Mouse (Mus musculus) forebrain, postnatal 0 days (tissue): ENCODE measurements around the gene Hrh1. TPM values are rescaled to one million over a fixed set of nuclear protein-coding genes. Genes with fewer than 3 reads are reported as not detected.
A peak's percentile ranks its signal among the peaks of the same experiment; 100 is the strongest.

Experiments
- ATAC-seq: fragments of 200-750 bp; cut with Nextera tagmentation; 2 replicates; pipeline ENCODE4 v1.8.0; 2017; ENCODE audit warnings: mild to moderate bottlenecking, moderate library complexity
- DNase-seq: peaks from one replicate; pipeline ENCODE4 v3.0.0-alpha.2; 2015
- H3K27ac ChIP-seq: fragments of 300-500 bp; sonication (generic); 2 replicates; pipeline ENCODE4 v1.5.1; 2014; ENCODE audit warnings: low read depth, mild to moderate bottlenecking, antibody characterized with exemption, low read length, moderate library complexity, mixed read lengths
- H3K27me3 ChIP-seq: fragments of 300-500 bp; sonication (generic); 2 replicates; pipeline ENCODE4 v1.6.1; 2014; ENCODE audit warnings: mild to moderate bottlenecking, low read length, mixed read lengths; ENCODE audit not compliant: insufficient read depth
- H3K36me3 ChIP-seq: fragments of 300-500 bp; sonication (generic); 2 replicates; pipeline ENCODE4 v1.6.1; 2014; ENCODE audit warnings: mild to moderate bottlenecking, moderate library complexity; ENCODE audit not compliant: insufficient read depth
- H3K4me1 ChIP-seq: fragments of 300-500 bp; sonication (generic); 2 replicates; pipeline ENCODE4 v1.6.1; 2014; ENCODE audit warnings: antibody characterized with exemption; ENCODE audit not compliant: insufficient read depth
- H3K4me2 ChIP-seq: fragments of 300-500 bp; sonication (generic); 2 replicates; pipeline ENCODE4 v1.6.1; 2014; ENCODE audit warnings: low read depth, mild to moderate bottlenecking, moderate library complexity
- H3K4me3 ChIP-seq: fragments of 300-500 bp; sonication (generic); 2 replicates; pipeline ENCODE4 v1.5.1; 2014; ENCODE audit warnings: low read depth, low read length, mixed read lengths
- H3K9ac ChIP-seq: fragments of 300-500 bp; sonication (generic); 2 replicates; pipeline ENCODE4 v1.6.1; 2014; ENCODE audit warnings: mild to moderate bottlenecking
- H3K9me3 ChIP-seq: fragments of 300-500 bp; sonication (generic); 2 replicates; pipeline ENCODE4 v1.6.1; 2016; ENCODE audit warnings: low read length
- CTCF ChIP-seq: sonication (generic); IDR thresholded peaks from 2 replicates; pipeline ENCODE4 v1.5.1; 2016; ENCODE audit warnings: antibody characterized with exemption, control low read depth, low read depth
- WGBS: fragments of 180-500 bp; shearing (Covaris S2); extraction: QIAGEN DNeasy Blood & Tissue Kit; methylation state at CpG from one replicate; pipeline ENCODE4 v1.1.7; 2014; 5-methylcytosine and 5-hydroxymethylcytosine counted together
- polyA plus RNA-seq: library from polyadenylated mRNA; unstranded; fragments of >200 nt; fragmentation: Nextera tagmentation; extraction: Ambion mirVana; gene quantifications from 2 replicates; pipeline ENCODE4 v1.2.1, GENCODE M21; 2015
- total RNA-seq: library from RNA; depleted of rRNA; stranded (reverse); fragments of >200 nt; gene quantifications from 2 replicates; pipeline ENCODE4 v1.2.3, GENCODE M21; 2014; rRNA removed

The Hrh1 gene
- total RNA-seq (3.0 and 3.6 TPM in 2 replicates), polyA plus RNA-seq (1.0 and 2.6 TPM in 2 replicates)

DNA sequence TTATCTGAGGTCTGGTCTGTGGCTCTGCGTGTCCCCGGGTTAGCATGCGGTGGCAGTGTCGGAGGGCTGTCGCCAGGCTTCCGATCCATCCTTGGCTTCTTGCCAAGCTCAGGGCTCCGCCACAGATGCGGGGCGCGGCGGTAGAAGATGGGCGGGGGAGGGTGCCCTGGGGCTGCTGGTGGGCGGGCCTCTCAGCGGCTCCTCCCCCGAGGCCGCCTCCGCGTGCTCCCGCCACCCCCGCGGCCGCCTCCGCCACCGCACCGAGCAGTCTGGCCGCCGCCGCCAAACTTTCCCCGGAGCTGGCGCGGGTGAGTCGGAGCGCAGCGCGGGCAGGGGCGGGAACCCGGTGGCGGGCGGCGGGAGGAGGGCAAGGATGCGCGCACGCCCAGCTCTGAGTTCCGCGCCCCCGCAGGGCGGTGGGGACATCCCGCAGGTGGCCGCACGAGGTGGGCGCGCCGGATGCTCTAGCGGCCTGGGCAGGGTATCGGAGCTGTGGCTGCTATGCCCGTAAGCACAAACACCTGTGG is at the start of gene Hrh1:
Gene Hrh1, plus strand, starts transcription at position 246 of the 527 bp plus-strand sequence.
- Histone ChIP-seq H3K4me3 (peak within 1 kb of the TSS; percentile 55), H3K36me3 (no peaks in the 10 kb centered on the region), H3K27me3 (peaks cover 8% of the 10 kb centered on the region), H3K27ac (no peak within 1 kb of the TSS), H3K4me1 (no peaks in the 10 kb centered on the region), H3K9ac (peak within 1 kb of the TSS; percentile 43), H3K4me2 (peak within 1 kb of the TSS; percentile 99), H3K9me3 (no peaks in the 10 kb centered on the region)
- WGBS: 1% methylated on average over 54 of the region's 56 CpGs
- TF ChIP-seq CTCF: peak; percentile 38; the same call in 1 of the 2 replicates
- DNase-seq (peak; percentile 73), ATAC-seq (peak; percentile 46)

- Histone ChIP-seq H3K4me2 (no peak overlapping the region), H3K4me3 (no peak overlapping the region), H3K27ac (no peak overlapping the region), H3K27me3 (no peaks in the 10 kb centered on the region), H3K4me1 (no peaks in the 10 kb centered on the region), H3K9ac (no peak overlapping the region), H3K9me3 (no peaks in the 10 kb centered on the region), H3K36me3 (no peaks in the 10 kb centered on the region)
- no peak for TF ChIP-seq CTCF
- WGBS: 71% methylated on average over 4 of the region's 4 CpGs
- ATAC-seq: no peak
- DNase-seq: no peak
Measured at GRCm38 (mm10) chr6:114354635-114355034, 43.1 kb upstream of the Hrh1 start.

- Histone ChIP-seq H3K9me3 (no peaks in the 10 kb centered on the region), H3K27me3 (no peaks in the 10 kb centered on the region), H3K9ac (no peak overlapping the region), H3K4me2 (no peak overlapping the region), H3K27ac (no peak overlapping the region), H3K36me3 (no peaks in the 10 kb centered on the region), H3K4me1 (no peaks in the 10 kb centered on the region), H3K4me3 (no peak overlapping the region)
- TF ChIP-seq CTCF: no peak
- ATAC-seq (no peak), DNase-seq (no peak)
- 44% methylated on average over 3 of the region's 3 CpGs for WGBS
Measured at GRCm38 (mm10) chr6:114358171-114358570, 39.6 kb upstream of the Hrh1 start.

- Histone ChIP-seq H3K36me3 (no peaks in the 10 kb centered on the region), H3K9ac (no peak overlapping the region), H3K9me3 (no peaks in the 10 kb centered on the region), H3K4me2 (no peak overlapping the region), H3K4me1 (no peaks in the 10 kb centered on the region), H3K4me3 (no peak overlapping the region), H3K27me3 (no peaks in the 10 kb centered on the region), H3K27ac (no peak overlapping the region)
- TF ChIP-seq CTCF: no peak
- DNase-seq (no peak), ATAC-seq (no peak)
- 77% methylated on average over 4 of the region's 4 CpGs for WGBS
Measured at GRCm38 (mm10) chr6:114362355-114362754, 35.4 kb upstream of the Hrh1 start.

DNA sequence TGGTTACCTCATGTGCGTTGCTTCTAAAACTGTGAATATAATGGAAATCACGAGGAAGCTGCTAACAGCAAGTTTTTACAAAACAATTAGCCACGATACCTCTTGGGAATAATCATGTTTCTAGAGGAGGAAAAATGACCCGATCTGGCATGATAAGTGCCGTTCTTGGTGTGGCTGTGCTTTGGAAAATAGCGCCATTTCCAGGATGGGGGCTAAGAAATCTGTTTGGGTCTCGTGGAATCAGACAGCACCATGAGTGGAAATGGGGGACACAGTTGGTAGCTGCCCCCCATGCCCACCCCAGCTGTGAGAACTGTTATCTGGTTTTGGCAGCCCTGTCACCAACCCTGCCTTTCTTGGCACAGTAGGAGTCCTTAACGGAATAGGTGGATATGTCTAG is 34.0 kb upstream of the Hrh1 start:
- DNase-seq: no peak
- no peaks in the 10 kb centered on the region for H3K36me3 ChIP-seq
- no peaks in the 10 kb centered on the region for H3K27me3 ChIP-seq
- no peak overlapping the region for H3K27ac ChIP-seq
- H3K4me1 ChIP-seq: no peaks in the 10 kb centered on the region
- no peaks in the 10 kb centered on the region for H3K9me3 ChIP-seq
- no peak for TF ChIP-seq CTCF
- no peak overlapping the region for H3K4me3 ChIP-seq
- no peak overlapping the region for H3K9ac ChIP-seq
- ATAC-seq: no peak
- H3K4me2 ChIP-seq: no peak overlapping the region
- 77% methylated on average over 8 of the region's 8 CpGs for WGBS

DNA sequence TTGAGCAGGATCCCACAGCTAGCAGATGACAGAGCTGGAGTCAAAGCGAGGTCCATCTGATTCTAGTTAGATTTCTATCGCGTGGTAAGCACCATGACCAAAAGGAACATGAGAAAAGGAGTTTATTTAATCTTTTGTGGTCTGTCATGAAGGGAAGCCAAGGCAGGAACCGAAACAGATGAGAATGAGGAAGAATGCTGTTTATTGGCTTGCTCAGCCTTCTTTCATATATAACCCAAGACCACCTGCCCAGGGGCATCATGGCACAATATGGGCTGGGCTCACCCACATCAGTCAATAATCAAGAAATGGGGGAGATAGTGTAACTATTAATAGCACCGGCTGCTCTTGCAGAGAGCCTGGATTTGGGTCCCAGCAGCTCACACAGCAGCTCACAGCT is 33.0 kb upstream of the Hrh1 start:
- Histone ChIP-seq H3K36me3 (no peaks in the 10 kb centered on the region), H3K27ac (no peak overlapping the region), H3K4me3 (no peak overlapping the region), H3K9ac (no peak overlapping the region), H3K9me3 (no peaks in the 10 kb centered on the region), H3K4me2 (no peak overlapping the region), H3K4me1 (no peaks in the 10 kb centered on the region), H3K27me3 (no peaks in the 10 kb centered on the region)
- 84% methylated on average over 5 of the region's 5 CpGs for WGBS
- DNase-seq: no peak
- no peak for TF ChIP-seq CTCF
- no peak for ATAC-seq

- Histone ChIP-seq H3K27ac (no peak overlapping the region), H3K9ac (no peak overlapping the region), H3K4me3 (no peak overlapping the region), H3K36me3 (no peaks in the 10 kb centered on the region), H3K4me1 (no peaks in the 10 kb centered on the region), H3K9me3 (no peaks in the 10 kb centered on the region), H3K4me2 (no peak overlapping the region), H3K27me3 (no peaks in the 10 kb centered on the region)
- 72% methylated on average over 5 of the region's 5 CpGs for WGBS
- TF ChIP-seq CTCF: no peak
- DNase-seq (no peak), ATAC-seq (no peak)
Measured at GRCm38 (mm10) chr6:114366191-114366590, 31.5 kb upstream of the Hrh1 start.

- Histone ChIP-seq H3K4me2 (no peak overlapping the region), H3K4me3 (no peak overlapping the region), H3K9ac (no peak overlapping the region), H3K9me3 (no peaks in the 10 kb centered on the region), H3K27me3 (no peaks in the 10 kb centered on the region), H3K36me3 (no peaks in the 10 kb centered on the region), H3K4me1 (no peaks in the 10 kb centered on the region), H3K27ac (no peak overlapping the region)
- TF ChIP-seq CTCF: no peak
- ATAC-seq (peak; percentile 59), DNase-seq (peak; percentile 35)
- WGBS: 46% methylated on average over 6 of the region's 6 CpGs
Measured at GRCm38 (mm10) chr6:114367681-114368080, 30.1 kb upstream of the Hrh1 start.
